Comparison of ENCODE assay signal across 8 mouse cellular contexts in the genomic region with DNA sequence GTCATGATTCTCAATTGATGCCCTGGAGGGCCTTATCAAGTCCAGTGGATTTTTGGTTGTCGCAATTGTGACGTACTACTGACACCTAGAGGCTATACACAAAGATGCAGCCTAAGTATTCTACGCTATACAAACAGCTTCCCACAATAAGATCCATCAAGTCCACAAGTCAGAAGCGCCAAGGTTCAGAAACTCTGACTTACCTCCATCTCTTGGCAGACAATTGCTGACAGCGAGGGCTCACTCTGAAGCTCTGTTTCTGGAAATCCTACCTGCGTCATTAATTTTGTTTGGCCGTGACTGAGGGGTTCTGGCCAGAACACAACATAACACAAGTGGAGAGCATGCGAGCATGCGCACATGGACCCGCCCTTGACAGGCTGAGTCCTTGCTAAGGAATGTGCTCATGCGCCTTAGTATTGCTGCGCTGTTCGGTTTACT. TPM values are rescaled to one million over a fixed set of nuclear protein-coding genes. Genes with fewer than 3 reads are reported as not detected.
DNase-seq lines count a peak whose midpoint lies in the region; ATAC-seq and TF ChIP-seq lines count a peak whose summit lies in the region.

No protein-coding gene starts in this region.

- H3K27me3 ChIP-seq in ES-Bruce4 (ENCODE audit: control insufficient read depth, insufficient read depth, low read length, poor library complexity, severe bottlenecking): no peaks in the 10 kb centered on the region
- H3K27me3 ChIP-seq in heart, embryonic 12.5 days (replicated peaks): no peaks in the 10 kb centered on the region
- no peaks in the 10 kb centered on the region for H3K27me3 ChIP-seq in kidney, embryonic 16.5 days (ENCODE audit: insufficient read depth, low read length)
- no peaks in the 10 kb centered on the region for H3K27me3 ChIP-seq in liver, embryonic 12.5 days (replicated peaks)

- H3K4me1 ChIP-seq in ES-Bruce4 (ENCODE audit: control insufficient read depth, insufficient read depth, low read length): no peaks in the 10 kb centered on the region
- no peaks in the 10 kb centered on the region for H3K4me1 ChIP-seq in brown adipose tissue, adult 24 weeks (ENCODE audit: control insufficient read depth, insufficient read depth, insufficient read length, low read length)
- H3K4me1 ChIP-seq in heart, embryonic 12.5 days (replicated peaks): peaks cover 7% of the 10 kb centered on the region
- H3K4me1 ChIP-seq in kidney, embryonic 16.5 days (ENCODE audit: insufficient read depth, low read length): no peaks in the 10 kb centered on the region
- H3K4me1 ChIP-seq in liver, embryonic 12.5 days: peaks cover 26% of the 10 kb centered on the region

- no peak overlapping the region for H3K9ac ChIP-seq in ES-Bruce4 (ENCODE audit: low read depth, poor library complexity, severe bottlenecking)
- no peak overlapping the region for H3K9ac ChIP-seq in heart, embryonic 12.5 days
- H3K9ac ChIP-seq in kidney, embryonic 16.5 days (replicated peaks; ENCODE audit: low read length): no peak overlapping the region
- H3K9ac ChIP-seq in liver, embryonic 12.5 days: peak overlapping the region; percentile 28; the same call in 1 of the 2 replicates

- no peak for TF ChIP-seq EP300 in ES-Bruce4 (IDR thresholded peaks at IDR 0.05; ENCODE audit: insufficient read depth, low read depth, low read length)

- H3K27ac ChIP-seq in ES-Bruce4 (ENCODE audit: insufficient read depth, low read length): no peak overlapping the region
- no peak overlapping the region for H3K27ac ChIP-seq in brown adipose tissue, adult 24 weeks (replicated peaks; ENCODE audit: low read depth, low read length)
- H3K27ac ChIP-seq in heart, embryonic 12.5 days (ENCODE audit: poor library complexity, severe bottlenecking): peak overlapping the region; percentile 37; the same call in 1 of the 2 replicates
- H3K27ac ChIP-seq in kidney, embryonic 16.5 days (ENCODE audit: low read length): no peak overlapping the region
- peak overlapping the region; percentile 38; the same call in 1 of the 2 replicates for H3K27ac ChIP-seq in liver, embryonic 12.5 days

- H3K9me3 ChIP-seq in ES-Bruce4 (replicated peaks; ENCODE audit: control insufficient read depth, insufficient read depth, low read length, poor library complexity, severe bottlenecking): no peaks in the 10 kb centered on the region
- no peaks in the 10 kb centered on the region for H3K9me3 ChIP-seq in heart, embryonic 12.5 days (replicated peaks)
- no peaks in the 10 kb centered on the region for H3K9me3 ChIP-seq in kidney, embryonic 16.5 days (ENCODE audit: low read length)
- H3K9me3 ChIP-seq in liver, embryonic 12.5 days (replicated peaks): no peaks in the 10 kb centered on the region

- peak; percentile 12 for TF ChIP-seq CTCF in ES-Bruce4 (IDR thresholded peaks at IDR 0.05; ENCODE audit: low read depth, low read length)

- peak; percentile 92 for ATAC-seq in heart, embryonic 12.5 days (ENCODE audit: insufficient number of reproducible peaks, low FRiP score)
- peak; percentile 95 for ATAC-seq in kidney, embryonic 16.5 days (ENCODE audit: low FRiP score, low TSS enrichment)
- peak; percentile 90 for ATAC-seq in liver, embryonic 12.5 days

- H3K36me3 ChIP-seq in ES-Bruce4 (ENCODE audit: control insufficient read depth, insufficient read depth, low read length, poor library complexity, severe bottlenecking): no peaks in the 10 kb centered on the region
- no peaks in the 10 kb centered on the region for H3K36me3 ChIP-seq in heart, embryonic 12.5 days
- H3K36me3 ChIP-seq in kidney, embryonic 16.5 days (ENCODE audit: insufficient read depth, low read length): no peaks in the 10 kb centered on the region
- H3K36me3 ChIP-seq in liver, embryonic 12.5 days: no peaks in the 10 kb centered on the region

- TF ChIP-seq POLR2A in ES-Bruce4 (IDR thresholded peaks at IDR 0.05; ENCODE audit: insufficient read depth, low read length): no peak

- H3K4me3 ChIP-seq in ES-Bruce4 (ENCODE audit: low read depth, low read length): peak overlapping the region; percentile 50; the same call in 1 of the 2 replicates
- H3K4me3 ChIP-seq in brown adipose tissue, adult 24 weeks (ENCODE audit: insufficient read depth, low read depth, low read length): peak overlapping the region; percentile 61
- peak overlapping the region; percentile 45 for H3K4me3 ChIP-seq in heart, embryonic 12.5 days
- peak overlapping the region; percentile 36 for H3K4me3 ChIP-seq in kidney, embryonic 16.5 days (ENCODE audit: low read length)
- H3K4me3 ChIP-seq in liver, embryonic 12.5 days: peak overlapping the region; percentile 31

- 7% methylated on average over 13 of the region's 13 CpGs for WGBS in heart, embryonic 12.5 days
- 17% methylated on average over 13 of the region's 13 CpGs for WGBS in kidney, embryonic 16.5 days
- 9% methylated on average over 13 of the region's 13 CpGs for WGBS in liver, embryonic 12.5 days (ENCODE audit: insufficient replicate concordance)

- peak; percentile 34 for DNase-seq in fat pad, adult 2 months (ENCODE audit: extremely low read depth, low read depth, low spot score)
- DNase-seq in natural killer cell, adult 2 months (ENCODE audit: low spot score in 2 of 2): peak; percentile 16 to 30
- DNase-seq in testis, postnatal 14 days (ENCODE audit: low spot score): peak; percentile 24

- peak overlapping the region; percentile 64 for H3K4me2 ChIP-seq in heart, embryonic 12.5 days
- H3K4me2 ChIP-seq in kidney, embryonic 16.5 days (replicated peaks; ENCODE audit: low read depth, low read length): peak overlapping the region; percentile 51
- H3K4me2 ChIP-seq in liver, embryonic 12.5 days: peak overlapping the region; percentile 54

RNA-seq across cellular contexts. Expression of a gene that starts 21.4 kb away (rescaled TPM):
- polyA plus RNA-seq in ES-Bruce4 (2011; ENCODE audit: insufficient read depth, insufficient read length, low read depth, missing spikeins): 1.5 and 2.5 TPM in 2 replicates
- polyA plus RNA-seq in brown adipose tissue, adult 24 weeks (2012; ENCODE audit: insufficient read depth, insufficient read length, missing spikeins): 2.0 and 3.1 TPM in 2 replicates
- 0.32 and 0.40 TPM in 2 replicates for polyA plus RNA-seq in heart, embryonic 12.5 days (2016; fragmentation: Nextera tagmentation; extraction: Ambion mirVana)
- polyA plus RNA-seq in kidney, embryonic 16.5 days (2015; fragmentation: Nextera tagmentation; extraction: Ambion mirVana): 0.28 and 0.51 TPM in 2 replicates
- polyA plus RNA-seq in liver, embryonic 12.5 days (2016; fragmentation: Nextera tagmentation; extraction: Ambion mirVana): 0.26 and 0.51 TPM in 2 replicates

RNA-seq across cellular contexts. Expression of a gene that starts 21.5 kb away (rescaled TPM):
- not detected in 2 replicates for polyA plus RNA-seq in ES-Bruce4 (2011; ENCODE audit: insufficient read depth, insufficient read length, low read depth, missing spikeins)
- polyA plus RNA-seq in brown adipose tissue, adult 24 weeks (2012; ENCODE audit: insufficient read depth, insufficient read length, missing spikeins): 0.44 TPM in 1 of 2 replicates, not detected in the other
- polyA plus RNA-seq in heart, embryonic 12.5 days (2016; fragmentation: Nextera tagmentation; extraction: Ambion mirVana): 0.83 and 1.0 TPM in 2 replicates
- polyA plus RNA-seq in kidney, embryonic 16.5 days (2015; fragmentation: Nextera tagmentation; extraction: Ambion mirVana): 0.10 and 0.33 TPM in 2 replicates
- polyA plus RNA-seq in liver, embryonic 12.5 days (2016; fragmentation: Nextera tagmentation; extraction: Ambion mirVana): not detected in 2 replicates

RNA-seq across cellular contexts. Expression of a gene that starts 54.3 kb away (rescaled TPM):
- 0.35 TPM in 1 of 2 replicates, not detected in the other for polyA plus RNA-seq in ES-Bruce4 (2011; ENCODE audit: insufficient read depth, insufficient read length, low read depth, missing spikeins)
- 0.75 and 2.1 TPM in 2 replicates for polyA plus RNA-seq in brown adipose tissue, adult 24 weeks (2012; ENCODE audit: insufficient read depth, insufficient read length, missing spikeins)
- polyA plus RNA-seq in heart, embryonic 12.5 days (2016; fragmentation: Nextera tagmentation; extraction: Ambion mirVana): 0.19 and 0.46 TPM in 2 replicates
- polyA plus RNA-seq in kidney, embryonic 16.5 days (2015; fragmentation: Nextera tagmentation; extraction: Ambion mirVana): 1.1 and 1.8 TPM in 2 replicates
- 0.14 TPM in 1 of 2 replicates, not detected in the other for polyA plus RNA-seq in liver, embryonic 12.5 days (2016; fragmentation: Nextera tagmentation; extraction: Ambion mirVana)

Comparison
In these comparisons a context has a peak if more than half of its experiments do, and no peak if none do; other contexts are left out.
1. H3K27ac ChIP-seq: peak in heart, embryonic 12.5 days (single experiment) and liver, embryonic 12.5 days (single experiment); none in ES-Bruce4 (single experiment), brown adipose tissue, adult 24 weeks (single experiment) and kidney, embryonic 16.5 days (single experiment).
2. Peak in every context shown above with its lines, with median percentiles within 50 percentile points of each other: H3K4me3 ChIP-seq, DNase-seq, ATAC-seq and H3K4me2 ChIP-seq.